Mouse (Mus musculus) CH12.LX (cell line): ENCODE measurements at regions not wholly inside any gene's neighbourhood (a gene's known extent, or its start where the extent isn't known, plus 50 kb on each side); places are given as distances from the start of the nearest gene placed in this dataset.

ENCODE experiments used
- DNase-seq: peaks from one replicate; pipeline ENCODE4 v3.0.0-alpha.2; 2013; ENCODE audit errors: extremely low read depth
- H3K27ac ChIP-seq: 2 replicates; pipeline ENCODE4 v1.5.1; 2012; ENCODE audit warnings: low read depth, mild to moderate bottlenecking, control low read depth, moderate library complexity; ENCODE audit not compliant: insufficient read depth
- H3K27me3 ChIP-seq: replicated peaks from 2 replicates; pipeline ENCODE3; 2012; ENCODE audit warnings: inconsistent platforms
- H3K36me3 ChIP-seq, 2 experiments: replicated peaks in 1 of 2; 2 replicates each; pipeline versions ENCODE3 to v1.6.1; 2012; ENCODE audit warnings: inconsistent platforms in 1 of 2, low read length in 1 of 2, mild to moderate bottlenecking in 1 of 2, mixed read lengths in 1 of 2, moderate library complexity in 1 of 2; ENCODE audit not compliant: control insufficient read depth in 1 of 2, insufficient read depth in 1 of 2
- H3K4me1 ChIP-seq, 2 experiments: 2 replicates each; pipeline ENCODE4 v1.6.1; 2012; ENCODE audit warnings: inconsistent platforms in 1 of 2, moderate library complexity in 1 of 2; ENCODE audit not compliant: insufficient read depth in 2 of 2, control insufficient read depth in 1 of 2
- H3K4me2 ChIP-seq: 2 replicates; pipeline ENCODE4 v1.6.1; 2012; ENCODE audit warnings: low read depth, mild to moderate bottlenecking, control low read depth; ENCODE audit not compliant: poor library complexity, insufficient read depth, severe bottlenecking
- H3K4me3 ChIP-seq, 3 experiments: fragments of 150-350 bp in 1 of 3; sonication (generic) in 1 of 3; replicated peaks in 1 of 3; 2 replicates each; pipeline versions ENCODE3 to v1.5.1; 2011 to 2012; ENCODE audit warnings: low read depth in 2 of 3, low read length in 2 of 3, mild to moderate bottlenecking in 2 of 3, moderate library complexity in 2 of 3, control low read depth in 1 of 3, improper control_type of control experiment in 1 of 3, inconsistent platforms in 1 of 3, mixed read lengths in 1 of 3; ENCODE audit not compliant: poor library complexity in 1 of 3
- H3K79me2 ChIP-seq: replicated peaks from 2 replicates; pipeline ENCODE4 v1.6.1; 2012; ENCODE audit warnings: mild to moderate bottlenecking, moderate library complexity; ENCODE audit not compliant: control insufficient read depth, poor library complexity, insufficient read depth, severe bottlenecking; ENCODE audit errors: extremely low read depth
- H3K9ac ChIP-seq: 2 replicates; pipeline ENCODE4 v1.6.1; 2012; ENCODE audit warnings: low read depth, mild to moderate bottlenecking, control low read depth, moderate library complexity; ENCODE audit not compliant: insufficient read depth
- H3K9me3 ChIP-seq: replicated peaks from 2 replicates; pipeline ENCODE3; 2012; ENCODE audit warnings: low read length, inconsistent platforms, mixed read lengths
- BHLHE40 ChIP-seq: IDR thresholded peaks from 2 replicates; pipeline ENCODE4 v1.6.1; 2011; ENCODE audit warnings: mild to moderate bottlenecking, low read depth, low read length, improper control_type of control experiment
- E2F4 ChIP-seq: IDR thresholded peaks from 2 replicates; pipeline ENCODE4 v1.6.1; 2011; ENCODE audit warnings: low read depth, low read length, improper control_type of control experiment; ENCODE audit not compliant: insufficient replicate concordance
- EP300 ChIP-seq: IDR thresholded peaks from 2 replicates; pipeline ENCODE4 v1.6.1; 2011; ENCODE audit warnings: low read length, improper control_type of control experiment
- ETS1 ChIP-seq: conservative IDR thresholded peaks from 2 replicates; pipeline ENCODE4 v1.6.1; 2012; ENCODE audit warnings: low read depth, mild to moderate bottlenecking, inconsistent platforms, low read length, improper control_type of control experiment, moderate library complexity
- KAT2A ChIP-seq: IDR thresholded peaks from 2 replicates; pipeline ENCODE4 v1.6.1; 2012; ENCODE audit warnings: low read length, improper control_type of control experiment, inconsistent platforms; ENCODE audit not compliant: insufficient replicate concordance
- MAZ ChIP-seq: IDR thresholded peaks from 2 replicates; pipeline ENCODE4 v1.6.1; 2012; ENCODE audit warnings: low read depth, mild to moderate bottlenecking, inconsistent platforms, low read length, improper control_type of control experiment, moderate library complexity
- MEF2A ChIP-seq: IDR thresholded peaks from 2 replicates; pipeline ENCODE4 v1.6.1; 2014; ENCODE audit warnings: low read depth, mild to moderate bottlenecking, inconsistent platforms, low read length, improper control_type of control experiment, borderline replicate concordance
- NELFE ChIP-seq: IDR thresholded peaks from 2 replicates; pipeline ENCODE4 v1.6.1; 2011; ENCODE audit warnings: low read depth, low read length, improper control_type of control experiment
- NRF1 ChIP-seq: IDR thresholded peaks from 2 replicates; pipeline ENCODE4 v1.6.1; 2014; ENCODE audit warnings: low read depth, mild to moderate bottlenecking, inconsistent platforms, low read length, improper control_type of control experiment, moderate library complexity
- ZKSCAN1 ChIP-seq: IDR thresholded peaks from 2 replicates; pipeline ENCODE4 v1.6.1; 2012; ENCODE audit warnings: low read depth, inconsistent platforms, low read length, improper control_type of control experiment, borderline replicate concordance
- dilution Hi-C: fragments of 300-500 bp; cut with MboI; formaldehyde crosslinking; loops from 2 replicates; pipeline ENCODE4 v1.14.3; 2020; ENCODE audit warnings: low sequenced_read_pairs; ENCODE audit not compliant: extremely low pct_unique_long_range_greater_than_20kb, extremely low pct_ligation_motif_present
- in situ Hi-C: fragments of 300-500 bp; cut with MboI; formaldehyde crosslinking; loops from 3 replicates; pipeline ENCODE4 v1.14.3; 2019; ENCODE audit warnings: low sequenced_read_pairs, low pct_ligation_motif_present, low pct_unique_long_range_greater_than_20kb, mixed read lengths

GRCm38 (mm10) chr12:12744492-12744891 lies 197.2 kb downstream of the Mycn start:
- H3K79me2 ChIP-seq: no peaks in the 10 kb centered on the region
- in situ Hi-C loops: no loop called here
- no peaks in the 10 kb centered on the region for H3K36me3 ChIP-seq
- peaks cover 0 to 14% of the 10 kb centered on the region in 2 experiments; a peak in 1 of 4 replicates for H3K4me1 ChIP-seq
- no peak overlapping the region for H3K4me2 ChIP-seq
- TF ChIP-seq KAT2A: no peak
- TF ChIP-seq E2F4: no peak
- TF ChIP-seq NELFE: no peak
- TF ChIP-seq EP300: peak; percentile 20; the same call in 1 of the 2 replicates
- TF ChIP-seq ZKSCAN1: no peak
- no peak for TF ChIP-seq BHLHE40
- TF ChIP-seq ETS1: peak; percentile 38; the same call in 1 of the 2 replicates
- no peak overlapping the region for H3K27ac ChIP-seq
- no peak overlapping the region for H3K4me3 ChIP-seq
- dilution Hi-C loops: no loop called here
- no peaks in the 10 kb centered on the region for H3K9me3 ChIP-seq
- H3K27me3 ChIP-seq: no peaks in the 10 kb centered on the region
- no peak overlapping the region for H3K9ac ChIP-seq
- peak; percentile 65 for DNase-seq

DNA sequence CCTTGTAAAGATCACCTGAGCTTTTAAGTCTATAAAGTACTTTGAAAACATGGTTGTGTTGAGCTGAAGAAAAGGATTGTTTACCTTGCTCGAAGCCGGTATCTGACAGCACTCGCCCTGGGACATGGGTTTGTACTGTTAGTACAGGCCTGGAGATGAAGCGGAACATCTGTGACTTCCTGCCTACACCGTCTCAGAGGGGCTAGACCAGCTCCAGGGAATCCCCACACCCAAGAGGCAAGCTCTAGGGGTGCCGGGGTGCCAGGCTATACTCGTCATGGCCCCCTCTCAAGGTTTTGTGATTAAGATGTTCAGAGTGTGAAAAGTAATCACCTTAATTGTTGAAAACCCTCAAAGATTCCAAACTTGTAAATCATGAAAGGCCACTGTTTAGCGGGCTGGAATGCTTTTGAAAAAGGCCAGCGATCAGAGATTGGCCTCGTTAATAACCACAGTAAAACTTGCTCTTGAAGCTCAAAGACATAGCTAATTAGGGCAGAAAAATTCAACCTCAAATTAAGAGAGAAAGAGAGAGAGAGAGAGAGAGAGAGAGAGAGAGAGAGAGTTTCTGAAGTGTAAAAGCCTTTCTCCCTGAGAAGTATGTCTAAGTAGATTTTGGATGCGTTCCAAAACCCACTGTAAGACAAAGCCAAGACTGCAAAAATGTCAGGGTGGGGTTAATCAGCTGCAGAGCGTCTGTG lies 202.9 kb downstream of the Mycn start:
- Histone ChIP-seq H3K4me1 (peaks cover 0 to 10% of the 10 kb centered on the region in 2 experiments; a peak in 2 of 4 replicates), H3K36me3 (no peaks in the 10 kb centered on the region), H3K9ac (no peak overlapping the region), H3K4me3 (no peak overlapping the region), H3K4me2 (no peak overlapping the region), H3K27ac (no peak overlapping the region), H3K79me2 (no peaks in the 10 kb centered on the region), H3K27me3 (no peaks in the 10 kb centered on the region), H3K9me3 (no peaks in the 10 kb centered on the region)
- TF ChIP-seq ZKSCAN1 (no peak), NRF1 (no peak), MEF2A (no peak)
- in situ Hi-C loops (no loop called here), dilution Hi-C loops (no loop called here)
- DNase-seq: no peak

DNA sequence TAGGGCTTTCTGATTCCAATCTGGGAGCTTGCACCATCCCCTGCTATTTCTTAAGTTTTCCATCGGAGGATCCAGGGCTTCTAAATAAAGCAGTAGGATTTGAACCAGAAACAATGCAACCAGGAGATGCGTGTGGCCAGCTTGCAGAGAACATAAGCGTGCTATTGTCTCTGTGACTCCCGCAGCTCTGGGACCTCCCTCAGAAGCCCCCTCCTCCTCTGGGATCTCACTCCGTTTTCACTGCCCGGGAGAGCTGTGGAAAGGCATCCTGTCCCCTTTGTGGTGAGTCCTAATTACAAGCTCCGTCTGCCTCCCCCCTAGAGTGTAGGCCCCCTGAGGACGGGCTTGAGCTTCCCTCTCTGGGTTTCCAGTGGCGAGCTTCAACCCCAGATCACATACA lies 215.9 kb downstream of the Mycn start:
- no peak for TF ChIP-seq MAZ
- no peaks in the 10 kb centered on the region for H3K79me2 ChIP-seq
- in situ Hi-C loops (no loop called here), dilution Hi-C loops (no loop called here)
- H3K36me3 ChIP-seq: no peaks in the 10 kb centered on the region
- no peak overlapping the region for H3K4me2 ChIP-seq
- H3K27me3 ChIP-seq: no peaks in the 10 kb centered on the region
- no peaks in the 10 kb centered on the region for H3K9me3 ChIP-seq
- DNase-seq: no peak
- no peak overlapping the region for H3K9ac ChIP-seq
- no peak overlapping the region for H3K4me3 ChIP-seq
- no peaks in the 10 kb centered on the region for H3K4me1 ChIP-seq
- H3K27ac ChIP-seq: no peak overlapping the region
